ENCODE assay signal across 16 mouse cellular contexts in the genomic region with DNA sequence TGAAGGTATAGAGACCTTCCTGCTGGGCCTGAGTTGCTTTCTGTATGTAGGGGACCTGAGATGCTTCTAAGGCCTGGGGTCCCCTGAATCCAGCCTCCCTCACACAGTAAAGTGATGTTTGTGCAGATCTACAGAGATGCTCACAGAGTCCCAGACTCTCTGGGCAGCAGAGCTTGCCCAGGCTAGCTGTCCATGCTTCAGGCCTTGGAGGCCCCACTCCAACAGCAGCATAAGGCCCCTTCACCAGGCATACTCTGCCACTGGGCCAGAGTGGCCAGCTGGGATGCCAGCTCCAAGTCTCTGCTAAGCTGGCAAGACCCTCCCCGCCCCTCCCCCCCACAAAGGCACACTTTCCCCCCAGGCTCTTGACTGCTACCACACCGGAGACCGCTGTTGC. TPM values are rescaled to one million over a fixed set of nuclear protein-coding genes. Genes with fewer than 3 reads are reported as not detected.
A peak's percentile ranks its signal among the peaks of the same experiment; 100 is the strongest.
DNase-seq lines count a peak whose midpoint lies in the region; ATAC-seq and TF ChIP-seq lines count a peak whose summit lies in the region.
"Had no signal": no experiment of that assay in that cellular context is flagged by ENCODE, and none has a peak within 500 bp of the region (broad histone marks: within the 10 kb centered on the region; RNA-seq: fewer than 3 reads in every experiment).

No protein-coding gene starts in this region.

- no peaks in the 10 kb centered on the region for H3K9me3 ChIP-seq in forebrain, embryonic 11.5 days (ENCODE audit: control insufficient read depth, low read length)
- no peaks in the 10 kb centered on the region for H3K9me3 ChIP-seq in forebrain, postnatal 0 days (ENCODE audit: low read length)
- H3K9me3 ChIP-seq in hindbrain, embryonic 11.5 days (ENCODE audit: control insufficient read depth, low read length) = no peaks in the 10 kb centered on the region
- no peaks in the 10 kb centered on the region for H3K9me3 ChIP-seq in midbrain, embryonic 13.5 days
- H3K9me3 ChIP-seq: stomach, embryonic 15.5 days had no signal

- no peak for TF ChIP-seq POLR2A in brain, embryonic 14.5 days (IDR thresholded peaks at IDR 0.05; ENCODE audit: borderline replicate concordance, extremely low read depth, insufficient read depth, insufficient read length, poor library complexity, severe bottlenecking)
- TF ChIP-seq POLR2A in thymus, adult 2 months (IDR thresholded peaks at IDR 0.05; ENCODE audit: control insufficient read depth, extremely low read depth, insufficient read depth, low read length, poor library complexity) = no peak

- 7% methylated on average over 3 of the region's 3 CpGs for WGBS in forebrain, embryonic 11.5 days
- 17% methylated on average over 3 of the region's 3 CpGs for WGBS in forebrain, postnatal 0 days
- 6% methylated on average over 3 of the region's 3 CpGs for WGBS in hindbrain, embryonic 11.5 days
- WGBS in midbrain, embryonic 13.5 days = 11% methylated on average over 3 of the region's 3 CpGs
- 24% methylated on average over 3 of the region's 3 CpGs for WGBS in thymus, adult 2 months

- ATAC-seq in forebrain, embryonic 11.5 days (replicated peaks; ENCODE audit: low FRiP score) = no peak
- no peak; the same call in 1 of the 2 replicates for ATAC-seq in forebrain, postnatal 0 days
- no peak for ATAC-seq in hindbrain, embryonic 11.5 days (ENCODE audit: low FRiP score)
- no peak for ATAC-seq in midbrain, embryonic 13.5 days
- ATAC-seq: activated CD4-positive, CD25-positive, alpha-beta regulatory T cell, adult 4 months had no signal

- H3K36me3 ChIP-seq in forebrain, embryonic 11.5 days (ENCODE audit: control insufficient read depth, insufficient read depth, low read length) = no peaks in the 10 kb centered on the region
- H3K36me3 ChIP-seq in forebrain, postnatal 0 days (ENCODE audit: insufficient read depth) = no peaks in the 10 kb centered on the region
- no peaks in the 10 kb centered on the region for H3K36me3 ChIP-seq in hindbrain, embryonic 11.5 days (ENCODE audit: control insufficient read depth, insufficient read depth, low read length)
- H3K36me3 ChIP-seq in midbrain, embryonic 13.5 days = no peaks in the 10 kb centered on the region
- no peaks in the 10 kb centered on the region for H3K36me3 ChIP-seq in thymus, adult 2 months (ENCODE audit: control insufficient read depth, insufficient read depth, low read length)
- H3K36me3 ChIP-seq: stomach, embryonic 15.5 days had no signal

- no peak overlapping the region; the same call in 1 of the 2 replicates for H3K9ac ChIP-seq in forebrain, embryonic 11.5 days (ENCODE audit: low read length)
- no peak overlapping the region for H3K9ac ChIP-seq in forebrain, postnatal 0 days
- no peak overlapping the region for H3K9ac ChIP-seq in hindbrain, embryonic 11.5 days (ENCODE audit: low read depth, low read length)
- H3K9ac ChIP-seq in midbrain, embryonic 13.5 days (replicated peaks) = no peak overlapping the region
- H3K9ac ChIP-seq: stomach, embryonic 15.5 days had no signal

- H3K4me1 ChIP-seq in forebrain, embryonic 11.5 days (replicated peaks; ENCODE audit: control insufficient read depth, insufficient read depth, low read length) = peaks cover 28% of the 10 kb centered on the region
- H3K4me1 ChIP-seq in forebrain, postnatal 0 days (ENCODE audit: insufficient read depth) = no peaks in the 10 kb centered on the region
- peaks cover 9% of the 10 kb centered on the region for H3K4me1 ChIP-seq in hindbrain, embryonic 11.5 days (replicated peaks; ENCODE audit: control insufficient read depth, insufficient read depth, low read length)
- peaks cover 63% of the 10 kb centered on the region for H3K4me1 ChIP-seq in midbrain, embryonic 13.5 days (replicated peaks)
- H3K4me1 ChIP-seq in thymus, adult 2 months (replicated peaks; ENCODE audit: control insufficient read depth, insufficient read depth, low read length) = no peaks in the 10 kb centered on the region

- H3K4me3 ChIP-seq in forebrain, embryonic 11.5 days (ENCODE audit: low read depth, low read length) = no peak overlapping the region
- H3K4me3 ChIP-seq in forebrain, postnatal 0 days (ENCODE audit: low read depth, low read length) = no peak overlapping the region
- no peak overlapping the region for H3K4me3 ChIP-seq in hindbrain, embryonic 11.5 days (ENCODE audit: low read depth, low read length)
- no peak overlapping the region for H3K4me3 ChIP-seq in midbrain, embryonic 13.5 days (replicated peaks)
- H3K4me3 ChIP-seq in thymus, adult 2 months (ENCODE audit: control insufficient read depth, insufficient read depth, low read length) = no peak overlapping the region
- H3K4me3 ChIP-seq: heart, adult 2 months; stomach, embryonic 15.5 days had no signal

- peak overlapping the region; percentile 84 for H3K27ac ChIP-seq in forebrain, embryonic 11.5 days (ENCODE audit: low read depth, low read length)
- H3K27ac ChIP-seq in forebrain, postnatal 0 days (ENCODE audit: low read depth, low read length) = no peak overlapping the region
- peak overlapping the region; percentile 67 for H3K27ac ChIP-seq in hindbrain, embryonic 11.5 days (ENCODE audit: low read depth, low read length)
- H3K27ac ChIP-seq in midbrain, embryonic 13.5 days = peak overlapping the region; percentile 84
- H3K27ac ChIP-seq in thymus, adult 2 months (ENCODE audit: control insufficient read depth, insufficient read depth, low read length) = no peak overlapping the region
- H3K27ac ChIP-seq: heart, adult 2 months; stomach, embryonic 15.5 days had no signal

- no peak for DNase-seq in forebrain, embryonic 11.5 days (ENCODE audit: low spot score)
- DNase-seq in forebrain, postnatal 0 days = no peak
- DNase-seq in brain, embryonic 14.5 days (ENCODE audit: low read depth) = peak; percentile 48
- peak; percentile 50 for DNase-seq in hindbrain, embryonic 11.5 days (ENCODE audit: low spot score)
- no peak for DNase-seq in layer of hippocampus, postnatal 25 days (ENCODE audit: extremely low spot score in 1 of 2, low spot score in 1 of 2)
- no peak for DNase-seq in thymus, adult 2 months
- DNase-seq in gastrocnemius, postnatal 36 days = no peak
- DNase-seq: heart, adult 2 months; lung, postnatal 10 days; thymus, postnatal 36 days had no signal

- intact Hi-C loops in gastrocnemius, postnatal 36 days (cut with DNase I) = loop anchor here (5.0 kb wide), 1 partner anchor 215 kb away; no protein-coding TSS in a partner anchor

- peaks cover 69% of the 10 kb centered on the region for H3K27me3 ChIP-seq in forebrain, embryonic 11.5 days (ENCODE audit: control insufficient read depth, insufficient read depth, low read length)
- peaks cover 78% of the 10 kb centered on the region for H3K27me3 ChIP-seq in forebrain, postnatal 0 days (ENCODE audit: insufficient read depth, low read length)
- peaks cover 81% of the 10 kb centered on the region for H3K27me3 ChIP-seq in hindbrain, embryonic 11.5 days (ENCODE audit: control insufficient read depth, insufficient read depth, low read length)
- peaks cover 83% of the 10 kb centered on the region for H3K27me3 ChIP-seq in midbrain, embryonic 13.5 days
- peaks cover 36% of the 10 kb centered on the region for H3K27me3 ChIP-seq in thymus, adult 2 months (ENCODE audit: control insufficient read depth, insufficient read depth, low read length)

- H3K4me2 ChIP-seq in forebrain, embryonic 11.5 days (ENCODE audit: low read depth, low read length, severe bottlenecking) = no peak overlapping the region
- no peak overlapping the region for H3K4me2 ChIP-seq in forebrain, postnatal 0 days (ENCODE audit: low read depth)
- no peak overlapping the region for H3K4me2 ChIP-seq in hindbrain, embryonic 11.5 days (replicated peaks; ENCODE audit: low read depth, low read length)
- peak overlapping the region; percentile 13; the same call in 1 of the 2 replicates for H3K4me2 ChIP-seq in midbrain, embryonic 13.5 days (replicated peaks)
- H3K4me2 ChIP-seq: stomach, embryonic 15.5 days had no signal

- no peak for TF ChIP-seq CTCF in forebrain, postnatal 0 days (IDR thresholded peaks at IDR 0.05; ENCODE audit: low read depth)
- no peak for TF ChIP-seq CTCF in brain, embryonic 14.5 days (IDR thresholded peaks at IDR 0.05; ENCODE audit: borderline replicate concordance, extremely low read depth, insufficient read depth, insufficient read length)
- no peak for TF ChIP-seq CTCF in thymus, adult 2 months (IDR thresholded peaks at IDR 0.05; ENCODE audit: borderline replicate concordance, control insufficient read depth, extremely low read depth, insufficient read depth, low read length, poor library complexity)

RNA-seq across cellular contexts. Expression of a gene that starts 5.6 kb away (rescaled TPM):
- polyA plus RNA-seq in forebrain, embryonic 11.5 days (2014; fragmentation: Nextera tagmentation; extraction: Ambion mirVana) = 27.3 and 28.2 TPM in 2 replicates
- 3.4 and 5.8 TPM in 2 replicates for total RNA-seq in forebrain, postnatal 0 days (2014; rRNA removed)
- polyA plus RNA-seq in forebrain, postnatal 0 days (2015; fragmentation: Nextera tagmentation; extraction: Ambion mirVana) = 0.93 and 2.8 TPM in 2 replicates
- 26.5 and 42.0 TPM in 2 replicates for polyA plus RNA-seq in brain, embryonic 14.5 days (2012; rRNA removed)
- 57.9 and 66.8 TPM in 2 replicates for polyA plus RNA-seq in hindbrain, embryonic 11.5 days (2014; fragmentation: Nextera tagmentation; extraction: Ambion mirVana)
- polyA plus RNA-seq in midbrain, embryonic 13.5 days (2015; fragmentation: Nextera tagmentation; extraction: Ambion mirVana) = 48.5 and 58.7 TPM in 2 replicates
- total RNA-seq in layer of hippocampus, postnatal 25 days (2021) = not detected
- 0.24 and 0.26 TPM in 2 replicates for polyA plus RNA-seq in thymus, adult 2 months (2012; rRNA removed)
- not detected for total RNA-seq in gastrocnemius, postnatal 36 days (2021)
- total RNA-seq: heart, adult 2 months; liver, adult 2 months had no signal
- polyA plus RNA-seq: activated CD4-positive, CD25-positive, alpha-beta regulatory T cell, adult 4 months; heart, adult 2 months; large intestine, adult 2 months; liver, adult 2 months; small intestine, adult 2 months had no signal

RNA-seq across cellular contexts. Expression of a gene that starts 53.4 kb away (rescaled TPM):
- 6.4 and 7.9 TPM in 2 replicates for polyA plus RNA-seq in forebrain, embryonic 11.5 days (2014; fragmentation: Nextera tagmentation; extraction: Ambion mirVana)
- total RNA-seq in forebrain, postnatal 0 days (2014; rRNA removed) = 50.4 and 51.7 TPM in 2 replicates
- 23.9 and 29.8 TPM in 2 replicates for polyA plus RNA-seq in forebrain, postnatal 0 days (2015; fragmentation: Nextera tagmentation; extraction: Ambion mirVana)
- polyA plus RNA-seq in brain, embryonic 14.5 days (2012; rRNA removed) = 21.2 and 28.0 TPM in 2 replicates
- 6.7 and 8.4 TPM in 2 replicates for polyA plus RNA-seq in hindbrain, embryonic 11.5 days (2014; fragmentation: Nextera tagmentation; extraction: Ambion mirVana)
- polyA plus RNA-seq in midbrain, embryonic 13.5 days (2015; fragmentation: Nextera tagmentation; extraction: Ambion mirVana) = 12.7 and 13.9 TPM in 2 replicates
- 10 to 100 TPM; 66.4 to 70.4 TPM for total RNA-seq in layer of hippocampus, postnatal 25 days (2021)
- 15.5 and 15.9 TPM in 2 replicates for polyA plus RNA-seq in thymus, adult 2 months (2012; rRNA removed)
- total RNA-seq in gastrocnemius, postnatal 36 days (2021) = 1 to 10 TPM; 6.9 to 7.6 TPM

Comparison
In these comparisons a context has a peak if more than half of its experiments do, and no peak if none do; other contexts are left out.
1. H3K27ac ChIP-seq: peak in forebrain, embryonic 11.5 days (single experiment), hindbrain, embryonic 11.5 days (single experiment) and midbrain, embryonic 13.5 days (single experiment); none in forebrain, postnatal 0 days (single experiment) and thymus, adult 2 months (single experiment).
2. DNase-seq: peak in brain, embryonic 14.5 days (single experiment) and hindbrain, embryonic 11.5 days (single experiment); none in forebrain, embryonic 11.5 days (single experiment), forebrain, postnatal 0 days (single experiment), layer of hippocampus, postnatal 25 days (0 of 2), thymus, adult 2 months (single experiment) and gastrocnemius, postnatal 36 days (0 of 2).